Mouse (Mus musculus) activated CD4-positive, CD25-positive, alpha-beta regulatory T cell, adult 4 months (primary cell): ENCODE results near the gene Prss3. TPM values are rescaled to one million over a fixed set of nuclear protein-coding genes. Genes with fewer than 3 reads are reported as not detected.
"Not testable (repeated sequence)": the region's sequence is repeated elsewhere in the genome, so short reads cannot be mapped to it uniquely, and the experiment has no call there.

ENCODE experiments used
- ATAC-seq: one replicate; pipeline ENCODE4 v1.8.0; 2017
- polyA plus RNA-seq, 2 experiments: library from polyadenylated mRNA; unstranded; fragments of 100-300 nt; shearing (Covaris generic); gene quantifications; one replicate each; pipeline ENCODE4 v1.2.1; 2017

Prss3 gene
- not detected for polyA plus RNA-seq

GRCm38 (mm10) chr6:41377578-41377977 is at the start of gene Prss3:
Gene Prss3 (minus strand): TSS chr6:41377678.
- ATAC-seq, result not testable (repeated sequence)

GRCm38 (mm10) chr6:41392056-41392455 is 14.6 kb upstream of the Prss3 start, which contains the start of gene Gm5771:
Gene Gm5771 (plus strand): TSS chr6:41392356.
- ATAC-seq, result not testable (repeated sequence)

- not testable (repeated sequence) for ATAC-seq
Observed at GRCm38 (mm10) chr6:41391640-41392039, 14.2 kb upstream of the Prss3 start.

GRCm38 (mm10) chr6:41386781-41387180 is 9.3 kb upstream of the Prss3 start:
- no peak for ATAC-seq

DNA sequence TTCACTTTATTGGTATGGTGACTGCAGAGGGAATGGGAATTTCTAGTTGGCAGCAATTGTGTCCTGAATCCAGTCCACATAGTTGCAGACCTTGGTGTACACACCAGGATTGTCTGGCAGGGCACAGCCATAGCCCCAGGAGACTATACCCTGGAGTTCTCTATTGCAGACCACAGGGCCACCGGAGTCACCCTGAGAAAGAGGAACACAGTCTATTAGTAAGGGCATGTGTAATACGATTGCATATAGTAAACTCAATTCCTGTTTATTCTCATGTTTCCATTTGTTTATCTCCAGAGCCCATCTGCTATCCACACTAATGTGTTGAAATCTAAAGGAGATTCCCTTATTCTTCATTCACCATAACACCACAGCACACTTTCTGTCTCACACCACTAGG is 3.7 kb downstream of the Prss3 start:
- ATAC-seq, result not testable (repeated sequence)

GRCm38 (mm10) chr6:41353932-41354331 is 23.5 kb downstream of the Prss3 start, which contains the start of gene Try10:
Gene Try10 (plus strand): TSS chr6:41354105.
- ATAC-seq, result no peak

Other genes with a start within 250 kb of the Prss3 start
- gene Try4, start 75.4 kb downstream of the Prss3 start, polyA plus RNA-seq, result not detected
- gene Try5, start 60.8 kb downstream of the Prss3 start, polyA plus RNA-seq, result 1 to 10 TPM in 1 of 2 experiments, not detected in 1; 1.5 TPM
- not detected for gene Try10, start 23.6 kb downstream of the Prss3 start, polyA plus RNA-seq
- not detected for gene Gm5771, start 14.7 kb upstream of the Prss3 start, polyA plus RNA-seq
- gene Gm10334, start 68.5 kb upstream of the Prss3 start, polyA plus RNA-seq, result not detected
- gene Prss1, start 81.3 kb upstream of the Prss3 start, polyA plus RNA-seq, result not detected
- 1 to 10 TPM; 1.9 to 3.1 TPM for gene Prss2, start 144.1 kb upstream of the Prss3 start, polyA plus RNA-seq
- 10 to 100 TPM in 1 of 2 experiments, 1 to 10 TPM in 1; 7.8 to 10.6 TPM for gene Ephb6, start 227.8 kb upstream of the Prss3 start, polyA plus RNA-seq